Comparison of ENCODE assay signal across 13 mouse cellular contexts in the genomic region with DNA sequence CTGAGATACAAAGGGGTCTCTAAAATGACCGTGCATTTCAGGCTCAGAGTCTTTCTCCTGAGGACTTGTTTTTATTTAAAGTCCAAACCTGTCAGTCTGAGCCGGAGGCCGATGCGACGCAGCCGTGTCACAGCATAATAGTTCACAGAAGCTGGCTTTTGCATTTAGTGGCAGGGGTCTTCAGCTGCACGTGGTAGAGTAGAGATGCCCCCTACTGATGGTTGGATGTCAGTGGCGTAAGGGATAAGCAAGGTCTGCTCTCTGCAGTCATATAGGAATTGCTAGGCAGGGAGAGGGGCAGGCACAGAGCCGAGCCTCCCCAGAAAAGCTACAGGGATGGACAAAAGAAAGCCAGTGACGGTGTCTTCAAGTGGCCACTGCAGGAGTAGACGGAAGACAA. TPM values are rescaled to one million over a fixed set of nuclear protein-coding genes. Genes with fewer than 3 reads are reported as not detected.
DNase-seq lines count a peak whose midpoint lies in the region; ATAC-seq and TF ChIP-seq lines count a peak whose summit lies in the region.
"Had no signal": no experiment of that assay in that cellular context is flagged by ENCODE, and none has a peak within 500 bp of the region (broad histone marks: within the 10 kb centered on the region; RNA-seq: fewer than 3 reads in every experiment).

No protein-coding gene starts in this region.

- no peaks in the 10 kb centered on the region for H3K4me1 ChIP-seq in ES-Bruce4 (ENCODE audit: control insufficient read depth, insufficient read depth, low read length)
- H3K4me1 ChIP-seq in hindbrain, embryonic 10.5 days (replicated peaks) = peaks cover 26% of the 10 kb centered on the region
- no peaks in the 10 kb centered on the region for H3K4me1 ChIP-seq in midbrain, embryonic 14.5 days (ENCODE audit: control insufficient read depth, insufficient read depth, low read length)
- H3K4me1 ChIP-seq: lung, embryonic 15.5 days; stomach, embryonic 15.5 days had no signal

- 61% methylated on average over 11 of the region's 11 CpGs for WGBS in hindbrain, embryonic 10.5 days
- WGBS in midbrain, embryonic 14.5 days = 42% methylated on average over 11 of the region's 11 CpGs

- ATAC-seq in midbrain, embryonic 14.5 days (ENCODE audit: low FRiP score, low TSS enrichment) = peak; percentile 57; the same call in 1 of the 2 replicates

- H3K27ac ChIP-seq in ES-Bruce4 (ENCODE audit: insufficient read depth, low read length) = no peak overlapping the region
- peak overlapping the region; percentile 31; the same call in 1 of the 2 replicates for H3K27ac ChIP-seq in hindbrain, embryonic 10.5 days
- no peak overlapping the region for H3K27ac ChIP-seq in midbrain, embryonic 14.5 days (replicated peaks; ENCODE audit: low read depth, low read length)
- H3K27ac ChIP-seq: lung, embryonic 15.5 days; stomach, embryonic 15.5 days had no signal

- DNase-seq in embryo, embryonic 10.5 days (ENCODE audit: low spot score) = peak; percentile 69
- DNase-seq in hindbrain, embryonic 10.5 days (ENCODE audit: low spot score) = peak; percentile 36
- DNase-seq in midbrain, embryonic 14.5 days = peak; percentile 82
- DNase-seq in left cerebral cortex, postnatal 4 days = no peak
- DNase-seq in cerebellum, postnatal 10 days = no peak
- DNase-seq in thymus, postnatal 10 days (ENCODE audit: low spot score in 2 of 2) = no peak
- DNase-seq in right cerebral cortex, postnatal 4 days = no peak
- DNase-seq: cerebellum, postnatal 36 days; right cerebral cortex, postnatal 14 days had no signal

- H3K9me3 ChIP-seq in ES-Bruce4 (replicated peaks; ENCODE audit: control insufficient read depth, insufficient read depth, low read length, poor library complexity, severe bottlenecking) = no peaks in the 10 kb centered on the region
- H3K9me3 ChIP-seq in hindbrain, embryonic 10.5 days = no peaks in the 10 kb centered on the region
- no peaks in the 10 kb centered on the region for H3K9me3 ChIP-seq in midbrain, embryonic 14.5 days (ENCODE audit: control insufficient read depth, low read length)
- H3K9me3 ChIP-seq: lung, embryonic 15.5 days; stomach, embryonic 15.5 days had no signal

- intact Hi-C loops in left cerebral cortex, postnatal 4 days (cut with DNase I) = no loop called here

- H3K4me3 ChIP-seq in ES-Bruce4 (ENCODE audit: low read depth, low read length) = no peak overlapping the region
- no peak overlapping the region for H3K4me3 ChIP-seq in hindbrain, embryonic 10.5 days
- H3K4me3 ChIP-seq in midbrain, embryonic 14.5 days (replicated peaks; ENCODE audit: low read depth, low read length) = no peak overlapping the region
- H3K4me3 ChIP-seq: lung, embryonic 15.5 days; myocyte; stomach, embryonic 15.5 days had no signal

- no peak for TF ChIP-seq EP300 in ES-Bruce4 (IDR thresholded peaks at IDR 0.05; ENCODE audit: insufficient read depth, low read depth, low read length)

- no peak overlapping the region for H3K9ac ChIP-seq in ES-Bruce4 (ENCODE audit: low read depth, poor library complexity, severe bottlenecking)
- no peak overlapping the region for H3K9ac ChIP-seq in midbrain, embryonic 14.5 days (replicated peaks; ENCODE audit: low read length)
- H3K9ac ChIP-seq: lung, embryonic 15.5 days; stomach, embryonic 15.5 days had no signal

- H3K36me3 ChIP-seq in ES-Bruce4 (ENCODE audit: control insufficient read depth, insufficient read depth, low read length, poor library complexity, severe bottlenecking) = no peaks in the 10 kb centered on the region; the same call in 1 of the 2 replicates
- peaks cover 83% of the 10 kb centered on the region for H3K36me3 ChIP-seq in hindbrain, embryonic 10.5 days
- peaks cover 30% of the 10 kb centered on the region for H3K36me3 ChIP-seq in midbrain, embryonic 14.5 days (ENCODE audit: control insufficient read depth, insufficient read depth, low read length)

- H3K27me3 ChIP-seq in ES-Bruce4 (ENCODE audit: control insufficient read depth, insufficient read depth, low read length, poor library complexity, severe bottlenecking) = no peaks in the 10 kb centered on the region
- no peaks in the 10 kb centered on the region for H3K27me3 ChIP-seq in hindbrain, embryonic 10.5 days (ENCODE audit: insufficient read depth, poor library complexity, severe bottlenecking)
- H3K27me3 ChIP-seq in midbrain, embryonic 14.5 days (ENCODE audit: control insufficient read depth, insufficient read depth, low read length) = no peaks in the 10 kb centered on the region
- H3K27me3 ChIP-seq: lung, embryonic 15.5 days; stomach, embryonic 15.5 days had no signal

- TF ChIP-seq CTCF in ES-Bruce4 (IDR thresholded peaks at IDR 0.05; ENCODE audit: low read depth, low read length) = peak; percentile 4

- no peak overlapping the region for H3K4me2 ChIP-seq in midbrain, embryonic 14.5 days (ENCODE audit: low read length)
- H3K4me2 ChIP-seq: lung, embryonic 15.5 days; stomach, embryonic 15.5 days had no signal

- TF ChIP-seq POLR2A in ES-Bruce4 (IDR thresholded peaks at IDR 0.05; ENCODE audit: insufficient read depth, low read length) = no peak

RNA-seq across cellular contexts. Expression of a gene that starts 8.0 kb away (rescaled TPM):
- polyA plus RNA-seq in ES-Bruce4 (2011; ENCODE audit: insufficient read depth, insufficient read length, low read depth, missing spikeins) = 28.7 TPM in 2 replicates
- 35.0 and 37.6 TPM in 2 replicates for polyA plus RNA-seq in hindbrain, embryonic 10.5 days (2016; fragmentation: Nextera tagmentation; extraction: Ambion mirVana)
- polyA plus RNA-seq in midbrain, embryonic 14.5 days (2014; fragmentation: Nextera tagmentation; extraction: Ambion mirVana) = 15.5 and 20.4 TPM in 2 replicates
- total RNA-seq in left cerebral cortex, postnatal 4 days (2021) = 10 to 100 TPM; 15.8 to 16.2 TPM

RNA-seq across cellular contexts. Expression of a gene that starts 42.0 kb away (rescaled TPM):
- polyA plus RNA-seq in ES-Bruce4 (2011; ENCODE audit: insufficient read depth, insufficient read length, low read depth, missing spikeins) = 57.3 and 59.7 TPM in 2 replicates
- 8.3 and 9.1 TPM in 2 replicates for polyA plus RNA-seq in hindbrain, embryonic 10.5 days (2016; fragmentation: Nextera tagmentation; extraction: Ambion mirVana)
- polyA plus RNA-seq in midbrain, embryonic 14.5 days (2014; fragmentation: Nextera tagmentation; extraction: Ambion mirVana) = 11.1 and 11.4 TPM in 2 replicates
- 10 to 100 TPM; 44.3 to 56.0 TPM for total RNA-seq in left cerebral cortex, postnatal 4 days (2021)

Comparison
In these comparisons a context has a peak if more than half of its experiments do, and no peak if none do; other contexts are left out.
1. DNase-seq: peak in embryo, embryonic 10.5 days (single experiment), hindbrain, embryonic 10.5 days (single experiment) and midbrain, embryonic 14.5 days (single experiment); none in left cerebral cortex, postnatal 4 days (single experiment), cerebellum, postnatal 10 days (0 of 2), thymus, postnatal 10 days (0 of 2) and right cerebral cortex, postnatal 4 days (single experiment).